Mouse (Mus musculus) lung, embryonic 16.5 days (tissue): Measurements from ENCODE around the gene Pdik1l. TPM values are rescaled to one million over a fixed set of nuclear protein-coding genes. Genes with fewer than 3 reads are reported as not detected.

Source experiments
- ATAC-seq: fragments of 200-750 bp; cut with Nextera tagmentation; 2 replicates; pipeline ENCODE4 v1.8.0; 2017; ENCODE audit warnings: low read depth, mild to moderate bottlenecking, moderate library complexity
- H3K27ac ChIP-seq: fragments of 300-500 bp; sonication (generic); 2 replicates; pipeline ENCODE4 v1.5.1; 2014; ENCODE audit warnings: mild to moderate bottlenecking, control low read depth, low read length
- H3K27me3 ChIP-seq: fragments of 300-500 bp; sonication (generic); 2 replicates; pipeline ENCODE4 v1.6.1; 2014; ENCODE audit warnings: low read depth, low read length, mixed read lengths; ENCODE audit not compliant: control insufficient read depth, insufficient read depth
- H3K36me3 ChIP-seq: fragments of 300-500 bp; sonication (generic); 2 replicates; pipeline ENCODE4 v1.6.1; 2014; ENCODE audit warnings: low read length; ENCODE audit not compliant: control insufficient read depth, insufficient read depth
- H3K4me1 ChIP-seq: fragments of 300-500 bp; sonication (generic); replicated peaks from 2 replicates; pipeline ENCODE4 v1.6.1; 2014; ENCODE audit warnings: low read length, mixed read lengths; ENCODE audit not compliant: control insufficient read depth, insufficient read depth
- H3K4me2 ChIP-seq: fragments of 300-500 bp; sonication (generic); 2 replicates; pipeline ENCODE4 v1.6.1; 2014; ENCODE audit warnings: low read depth, low read length, control low read depth
- H3K4me3 ChIP-seq: fragments of 300-500 bp; sonication (generic); 2 replicates; pipeline ENCODE4 v1.5.1; 2014; ENCODE audit warnings: mild to moderate bottlenecking, low read length, control low read depth
- H3K9ac ChIP-seq: fragments of 300-500 bp; sonication (generic); 2 replicates; pipeline ENCODE4 v1.6.1; 2014; ENCODE audit warnings: low read length, control low read depth
- H3K9me3 ChIP-seq: fragments of 300-500 bp; sonication (generic); 2 replicates; pipeline ENCODE4 v1.6.1; 2016; ENCODE audit warnings: low read length; ENCODE audit not compliant: control insufficient read depth
- WGBS: fragments of 180-500 bp; shearing (Covaris S2); extraction: QIAGEN DNeasy Blood & Tissue Kit; methylation state at CpG from one replicate; pipeline ENCODE4 v1.1.7; 2014; 5-methylcytosine and 5-hydroxymethylcytosine counted together
- polyA plus RNA-seq: library from polyadenylated mRNA; unstranded; fragments of >200 nt; fragmentation: Nextera tagmentation; extraction: Ambion mirVana; gene quantifications from 2 replicates; pipeline ENCODE4 v1.2.1, GENCODE M21; 2015

The Pdik1l gene
- polyA plus RNA-seq, 1 experiment from 2014 or later = 23.4 TPM

- peak; percentile 60 for ATAC-seq
- WGBS = 14% methylated on average over 18 of the region's 19 CpGs
- H3K4me2 ChIP-seq = peak overlapping the region; percentile 51
- peak overlapping the region; percentile 71 for H3K9ac ChIP-seq
- H3K4me3 ChIP-seq = peak overlapping the region; percentile 56
- peaks cover 10% of the 10 kb centered on the region; the same call in 1 of the 2 replicates for H3K4me1 ChIP-seq
- H3K36me3 ChIP-seq = no peaks in the 10 kb centered on the region
- H3K27me3 ChIP-seq = no peaks in the 10 kb centered on the region; the same call in 1 of the 2 replicates
- H3K27ac ChIP-seq = peak overlapping the region; percentile 54
- H3K9me3 ChIP-seq = no peaks in the 10 kb centered on the region
Measured at GRCm38 (mm10) chr4:134237582-134238278, 50.0 kb downstream of the Pdik1l start.

DNA sequence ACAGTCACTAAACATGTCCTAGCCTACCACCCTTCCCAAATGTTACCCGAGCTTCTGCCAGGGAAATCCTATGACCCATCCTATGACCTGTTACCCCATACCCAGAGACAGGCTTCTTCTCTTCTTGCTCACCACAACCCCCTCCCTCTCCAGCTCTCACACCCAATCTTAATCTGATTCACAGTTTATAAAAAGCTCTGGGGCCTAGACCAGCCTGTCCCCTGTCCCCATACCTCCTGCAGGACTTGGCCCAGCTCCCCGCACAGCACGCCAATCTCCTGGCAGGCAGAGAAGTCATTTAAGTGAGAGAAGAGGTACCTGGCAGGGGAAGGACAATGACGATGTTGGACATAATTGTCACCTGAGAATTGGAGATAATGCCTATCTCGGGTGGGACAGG, 52.8 kb downstream of the Pdik1l start:
- H3K27me3 ChIP-seq = no peaks in the 10 kb centered on the region; the same call in 1 of the 2 replicates
- no peak overlapping the region for H3K4me3 ChIP-seq
- 79% methylated on average over 5 of the region's 5 CpGs for WGBS
- no peaks in the 10 kb centered on the region for H3K9me3 ChIP-seq
- H3K4me1 ChIP-seq = peaks cover 10% of the 10 kb centered on the region; the same call in 1 of the 2 replicates
- H3K27ac ChIP-seq = no peak overlapping the region
- no peak overlapping the region for H3K4me2 ChIP-seq
- no peaks in the 10 kb centered on the region for H3K36me3 ChIP-seq
- ATAC-seq = no peak
- no peak overlapping the region for H3K9ac ChIP-seq

DNA sequence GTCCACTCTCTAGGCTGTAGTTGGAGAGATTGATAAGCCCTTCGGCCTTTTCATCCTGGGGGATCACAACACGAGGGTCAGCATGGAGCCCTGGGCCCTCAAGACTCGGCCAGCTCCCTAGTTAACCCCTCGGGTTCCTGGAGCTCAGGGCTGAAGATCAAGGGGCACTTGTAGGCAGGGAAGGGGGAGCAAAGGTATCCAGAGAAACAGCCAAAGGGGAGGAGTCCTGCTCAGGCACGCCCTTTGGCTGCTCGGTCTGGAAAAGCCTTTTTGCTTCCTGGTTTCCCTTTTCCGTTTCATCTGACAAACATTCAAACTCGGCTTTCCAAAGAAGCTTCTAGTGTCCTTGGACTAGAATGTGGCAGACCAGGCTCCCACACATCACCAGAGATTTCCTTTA, 57.3 kb downstream of the Pdik1l start:
- Histone ChIP-seq H3K9me3 (no peaks in the 10 kb centered on the region), H3K36me3 (no peaks in the 10 kb centered on the region), H3K9ac (no peak overlapping the region), H3K27me3 (no peaks in the 10 kb centered on the region), H3K4me3 (no peak overlapping the region), H3K27ac (no peak overlapping the region), H3K4me2 (no peak overlapping the region), H3K4me1 (no peaks in the 10 kb centered on the region)
- WGBS = 23% methylated on average over 8 of the region's 8 CpGs
- no peak for ATAC-seq

DNA sequence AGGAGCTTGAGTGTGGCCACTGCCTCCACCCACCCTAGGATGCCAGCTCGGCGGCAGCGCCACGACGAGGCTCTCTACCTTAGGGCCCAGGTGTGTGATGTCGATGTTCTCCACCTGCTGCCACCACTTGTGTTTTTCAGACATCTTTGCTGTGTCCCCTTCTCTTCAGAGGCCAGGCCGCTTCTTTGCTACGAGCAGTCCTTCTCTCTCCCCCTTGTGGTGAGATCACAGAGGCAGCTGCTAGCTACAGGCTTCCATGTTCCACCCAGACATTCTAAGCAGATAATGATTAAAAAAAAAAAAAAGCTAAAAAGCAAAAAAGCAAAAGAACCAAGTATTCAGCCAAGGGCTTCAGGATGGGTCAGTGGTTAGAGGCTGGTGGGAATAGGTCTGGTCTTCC, 60.5 kb downstream of the Pdik1l start, which contains the start of gene Catsper4:
Catsper4 (minus strand) TSS at position 190 of the 400 bp plus-strand sequence.
- H3K36me3 ChIP-seq = no peaks in the 10 kb centered on the region
- no peak for ATAC-seq
- no peaks in the 10 kb centered on the region for H3K9me3 ChIP-seq
- no peak within 1 kb of the TSS for H3K9ac ChIP-seq
- H3K27ac ChIP-seq = no peak within 1 kb of the TSS
- no peak within 1 kb of the TSS for H3K4me3 ChIP-seq
- no peaks in the 10 kb centered on the region for H3K27me3 ChIP-seq
- no peak within 1 kb of the TSS for H3K4me2 ChIP-seq
- no peaks in the 10 kb centered on the region for H3K4me1 ChIP-seq
- WGBS = 64% methylated on average over 8 of the region's 8 CpGs

Other genes starting within 250 kb of the Pdik1l start
- not detected in 2 replicates for gene Zfp683, start 234.1 kb downstream of the Pdik1l start, polyA plus RNA-seq
- 4.2 and 7.0 TPM in 2 replicates for gene Crybg2, start 227.1 kb downstream of the Pdik1l start, polyA plus RNA-seq
- 23.8 and 24.7 TPM in 2 replicates for gene Cd52, start 192.8 kb downstream of the Pdik1l start, polyA plus RNA-seq
- gene Ubxn11, start 185.3 kb downstream of the Pdik1l start, polyA plus RNA-seq = 14.9 and 16.6 TPM in 2 replicates
- gene Sh3bgrl3, start 159.1 kb downstream of the Pdik1l start, polyA plus RNA-seq = 466 and 467 TPM in 2 replicates
- 51.9 and 56.1 TPM in 2 replicates for gene Cep85, start 100.8 kb downstream of the Pdik1l start, polyA plus RNA-seq
- not detected in 2 replicates for gene Gm7534, start 84.9 kb downstream of the Pdik1l start, polyA plus RNA-seq
- gene Catsper4, start 60.5 kb downstream of the Pdik1l start, polyA plus RNA-seq = 0.23 and 0.87 TPM in 2 replicates
- 12.6 and 14.2 TPM in 2 replicates for gene Cnksr1, start 49.5 kb downstream of the Pdik1l start, polyA plus RNA-seq
- 0.48 and 0.80 TPM in 2 replicates for gene E130218I03Rik, start 44.2 kb downstream of the Pdik1l start, polyA plus RNA-seq
- 10.9 and 12.6 TPM in 2 replicates for gene Zfp593, start 42.3 kb downstream of the Pdik1l start, polyA plus RNA-seq
- gene Gm30191, start 41.0 kb downstream of the Pdik1l start, polyA plus RNA-seq = not detected in 2 replicates
- gene Grrp1, start 33.8 kb downstream of the Pdik1l start, polyA plus RNA-seq = 9.0 and 11.0 TPM in 2 replicates
- gene Trim63, start 27.2 kb upstream of the Pdik1l start, polyA plus RNA-seq = 2.6 and 3.1 TPM in 2 replicates
- 0.29 and 0.43 TPM in 2 replicates for gene Slc30a2, start 55.3 kb upstream of the Pdik1l start, polyA plus RNA-seq
- gene Extl1, start 96.0 kb upstream of the Pdik1l start, polyA plus RNA-seq = 1.8 and 2.5 TPM in 2 replicates
- 14.3 and 14.6 TPM in 2 replicates for gene Pafah2, start 108.4 kb upstream of the Pdik1l start, polyA plus RNA-seq
- 1,638 and 1,729 TPM in 2 replicates for gene Stmn1, start 180.4 kb upstream of the Pdik1l start, polyA plus RNA-seq
- gene Paqr7, start 208.8 kb upstream of the Pdik1l start, polyA plus RNA-seq = 6.9 and 8.7 TPM in 2 replicates
- gene Aunip, start 223.1 kb upstream of the Pdik1l start, polyA plus RNA-seq = 14.5 and 15.7 TPM in 2 replicates
- gene Mtfr1l, start 247.5 kb upstream of the Pdik1l start, polyA plus RNA-seq = 110 and 111 TPM in 2 replicates